Mouse (Mus musculus) lung, postnatal 0 days (tissue): ENCODE measurements at regions not wholly inside any gene's neighbourhood (a gene's known extent, or its start where the extent isn't known, plus 50 kb on each side); places are given as distances from the start of the nearest gene placed in this dataset.

ENCODE experiments used
- CTCF ChIP-seq: IDR thresholded peaks from 2 replicates; pipeline ENCODE4 v1.5.1; 2016; ENCODE audit warnings: antibody characterized with exemption, mild to moderate bottlenecking
- EP300 ChIP-seq: IDR thresholded peaks from 2 replicates; pipeline ENCODE4 v1.6.1; 2016; ENCODE audit warnings: antibody characterized with exemption, mild to moderate bottlenecking, control low read depth

DNA sequence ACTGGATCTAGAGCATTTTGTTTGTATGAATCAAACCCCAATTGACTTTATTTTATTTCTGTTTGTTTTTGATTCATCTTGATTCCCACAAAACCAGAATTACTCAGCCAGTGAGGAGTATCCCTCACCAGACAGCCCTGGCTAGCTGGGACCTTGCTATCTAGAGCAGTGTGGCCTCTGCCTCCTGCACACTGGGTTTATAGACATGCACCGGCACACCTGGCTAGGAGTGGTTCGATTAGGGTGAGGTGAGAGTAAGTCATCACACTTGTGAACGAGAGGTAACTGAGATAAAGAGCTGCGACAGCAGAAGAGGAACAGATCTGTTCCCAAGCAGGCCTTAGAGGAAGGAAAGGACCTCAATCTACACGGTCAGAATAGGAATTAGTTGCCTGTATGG is 125.2 kb upstream of the Cdk6 start:
- TF ChIP-seq CTCF (no peak), EP300 (no peak)
